Mouse (Mus musculus): ENCODE results near the gene Plekha4.

Plekha4 gene

DNA sequence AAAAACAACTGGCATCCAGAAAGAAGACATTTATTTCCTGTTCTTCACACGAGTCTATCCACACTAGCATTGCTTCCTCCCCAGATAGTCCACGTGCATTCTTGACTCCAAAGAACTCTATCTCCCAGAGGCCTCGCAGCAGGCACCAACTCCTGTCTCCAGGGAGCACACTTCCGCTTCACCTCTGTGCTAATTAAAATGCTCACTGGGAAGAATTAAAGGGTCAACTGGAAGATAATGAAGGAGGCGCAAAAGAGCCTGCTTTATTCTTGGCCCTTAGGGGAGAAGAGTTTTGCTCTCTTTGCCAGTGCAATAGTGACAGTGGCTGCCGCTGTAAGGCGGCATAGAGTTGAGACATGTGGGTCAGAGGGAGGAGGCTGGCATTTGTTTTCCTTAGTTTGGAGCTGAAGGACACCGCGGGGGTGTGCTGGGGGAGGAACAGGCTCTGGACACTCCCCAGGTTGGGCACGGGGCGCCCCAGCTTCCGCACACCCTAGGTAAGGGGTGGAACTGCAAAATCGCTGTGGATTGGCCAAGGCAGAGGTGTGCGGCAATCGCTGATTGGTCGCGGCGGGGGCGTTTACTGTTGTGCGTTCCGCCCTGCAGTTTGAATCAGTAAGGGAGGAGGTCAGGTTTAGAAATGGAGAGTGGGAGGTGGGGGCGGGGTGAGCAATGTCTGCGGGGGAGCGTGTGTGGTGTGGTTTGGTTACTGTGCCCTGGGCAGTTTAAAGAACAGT lies 41.8 kb downstream of the Plekha4 start:
- peak; percentile 93 for DNase-seq (ENCODE audit: extremely low read depth, insufficient read length, low spot score)

- DNase-seq (ENCODE audit: extremely low read depth, insufficient read length, low spot score): no peak
These were observed 42.7 kb downstream of the Plekha4 start for GRCm38 (mm10) chr7:45568601-45569473.

DNA sequence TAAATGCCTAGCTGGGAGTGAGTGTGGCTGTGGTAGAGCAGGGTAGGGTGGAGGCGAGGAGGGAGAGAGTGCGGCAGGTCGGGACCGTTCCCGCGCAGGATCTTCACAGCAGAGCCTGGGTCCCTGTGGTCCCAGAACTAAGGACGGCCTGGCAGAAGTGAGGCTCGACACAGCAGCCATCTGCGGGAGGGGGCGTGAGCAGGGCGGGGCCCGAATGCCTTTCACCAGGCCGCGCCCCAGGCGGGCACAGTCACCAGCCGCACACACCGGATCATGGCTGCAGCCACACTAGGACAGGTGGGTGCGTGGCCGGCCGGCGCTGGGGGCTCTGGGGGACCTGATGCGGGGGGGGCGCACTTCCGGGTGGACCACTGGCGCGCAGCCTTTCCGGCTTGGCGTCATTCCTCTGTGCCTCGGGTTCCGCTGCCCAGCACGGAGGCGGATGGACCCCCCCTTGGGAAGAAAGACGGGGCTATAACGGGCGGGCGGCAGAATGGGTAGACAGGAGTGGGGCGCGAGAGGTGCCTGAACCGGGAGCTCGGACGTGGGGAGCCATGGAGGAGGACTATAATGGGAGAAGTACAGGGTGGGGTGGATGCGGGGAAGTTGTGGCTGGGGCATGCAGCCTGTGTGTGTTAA lies 44.1 kb downstream of the Plekha4 start, which contains the start of gene Bcat2:
TSS of gene Bcat2 (plus strand) at position 51 of the 639 bp plus-strand sequence.
- peak; percentile 85 for DNase-seq (ENCODE audit: extremely low read depth, insufficient read length, low spot score)

GRCm38 (mm10) chr7:45571966-45572365 lies 45.8 kb downstream of the Plekha4 start:
- no peak for DNase-seq (ENCODE audit: extremely low read depth, insufficient read length, low spot score)

DNA sequence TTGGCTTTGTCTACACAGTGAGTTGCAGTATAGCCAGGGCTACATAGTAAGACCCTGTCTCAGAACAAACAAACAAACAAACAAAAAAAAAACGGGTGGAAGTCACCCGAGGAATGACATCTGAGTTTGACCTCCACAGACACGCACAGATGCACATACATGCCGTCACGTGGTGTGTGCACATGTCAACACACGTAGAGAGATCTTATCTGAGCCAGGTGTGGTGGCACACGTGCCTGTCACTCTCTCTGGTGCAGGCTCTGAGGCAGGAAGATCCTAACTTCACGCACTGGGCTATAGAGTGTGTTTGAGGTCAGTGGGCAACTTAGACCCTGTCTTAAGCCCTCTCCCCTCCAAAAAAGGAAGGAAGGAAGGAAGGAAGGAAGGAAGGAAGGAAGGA lies 47.8 kb downstream of the Plekha4 start:
- DNase-seq (ENCODE audit: extremely low read depth, insufficient read length, low spot score): no peak

DNA sequence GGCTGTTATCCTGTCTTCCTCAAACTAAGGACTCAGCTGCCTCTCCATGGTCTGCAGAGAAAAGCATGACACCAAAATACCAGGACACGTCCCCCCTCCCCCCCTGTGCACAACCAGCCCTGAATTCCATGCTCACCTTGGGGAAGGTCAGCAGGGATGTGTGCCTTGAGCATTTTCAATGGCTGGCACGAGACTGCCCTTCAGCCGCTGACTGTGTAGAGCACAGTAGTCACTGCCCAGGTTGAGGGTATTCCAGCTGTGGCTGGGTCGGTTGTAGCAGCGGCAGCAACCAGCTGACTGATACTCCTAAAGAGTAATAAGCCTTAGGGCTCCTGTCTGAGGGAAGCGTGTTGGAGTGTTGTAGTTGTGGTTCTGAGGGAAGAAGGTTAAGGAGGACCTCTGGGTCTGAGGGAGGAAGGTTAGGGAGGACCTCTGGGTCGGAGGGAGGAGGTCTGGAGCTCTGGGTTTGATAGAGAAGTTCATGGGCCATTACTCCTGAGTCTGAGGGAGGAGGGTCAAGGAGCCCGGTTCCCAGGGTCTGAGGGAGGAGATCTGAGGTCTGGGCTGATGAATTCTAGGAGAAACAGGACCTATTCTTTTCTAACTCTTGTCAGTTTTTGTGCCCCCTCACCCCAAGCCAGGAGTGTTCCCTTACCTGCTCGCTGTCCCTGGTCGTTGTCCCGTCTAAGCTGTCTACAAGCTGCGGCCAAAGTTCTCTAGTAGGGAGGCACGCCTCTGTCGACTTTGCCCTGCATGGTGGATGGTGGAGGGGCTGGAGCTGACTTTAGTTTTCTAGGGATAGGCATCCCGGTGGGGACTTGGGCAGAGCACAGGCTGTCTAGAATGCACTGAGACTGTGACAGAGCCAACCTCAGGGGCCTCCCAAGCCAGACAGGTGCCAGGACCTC lies 48.6 kb downstream of the Plekha4 start:
- DNase-seq (ENCODE audit: extremely low read depth, insufficient read length, low spot score): no peak

DNA sequence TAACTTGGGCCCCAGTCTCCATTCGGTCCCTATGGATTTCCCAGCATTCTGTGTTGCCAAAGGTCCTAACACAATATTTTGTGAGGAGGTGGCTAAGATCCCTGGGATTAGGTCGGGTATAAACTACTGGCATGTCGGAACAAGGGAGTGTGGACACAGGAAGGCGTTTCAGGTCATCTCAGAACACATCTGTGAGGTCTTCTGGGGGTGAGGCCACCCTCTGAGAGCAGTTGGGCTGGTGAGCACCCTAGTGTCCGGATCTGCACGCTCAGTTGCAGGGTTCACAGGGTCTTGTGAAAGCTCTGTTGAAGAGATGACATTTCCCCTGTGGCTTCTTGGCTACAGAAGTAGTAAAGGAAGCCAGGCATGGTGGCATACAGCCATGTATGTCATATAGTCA lies 59.8 kb downstream of the Plekha4 start:
- DNase-seq (ENCODE audit: extremely low read depth, insufficient read length, low spot score): no peak

DNA sequence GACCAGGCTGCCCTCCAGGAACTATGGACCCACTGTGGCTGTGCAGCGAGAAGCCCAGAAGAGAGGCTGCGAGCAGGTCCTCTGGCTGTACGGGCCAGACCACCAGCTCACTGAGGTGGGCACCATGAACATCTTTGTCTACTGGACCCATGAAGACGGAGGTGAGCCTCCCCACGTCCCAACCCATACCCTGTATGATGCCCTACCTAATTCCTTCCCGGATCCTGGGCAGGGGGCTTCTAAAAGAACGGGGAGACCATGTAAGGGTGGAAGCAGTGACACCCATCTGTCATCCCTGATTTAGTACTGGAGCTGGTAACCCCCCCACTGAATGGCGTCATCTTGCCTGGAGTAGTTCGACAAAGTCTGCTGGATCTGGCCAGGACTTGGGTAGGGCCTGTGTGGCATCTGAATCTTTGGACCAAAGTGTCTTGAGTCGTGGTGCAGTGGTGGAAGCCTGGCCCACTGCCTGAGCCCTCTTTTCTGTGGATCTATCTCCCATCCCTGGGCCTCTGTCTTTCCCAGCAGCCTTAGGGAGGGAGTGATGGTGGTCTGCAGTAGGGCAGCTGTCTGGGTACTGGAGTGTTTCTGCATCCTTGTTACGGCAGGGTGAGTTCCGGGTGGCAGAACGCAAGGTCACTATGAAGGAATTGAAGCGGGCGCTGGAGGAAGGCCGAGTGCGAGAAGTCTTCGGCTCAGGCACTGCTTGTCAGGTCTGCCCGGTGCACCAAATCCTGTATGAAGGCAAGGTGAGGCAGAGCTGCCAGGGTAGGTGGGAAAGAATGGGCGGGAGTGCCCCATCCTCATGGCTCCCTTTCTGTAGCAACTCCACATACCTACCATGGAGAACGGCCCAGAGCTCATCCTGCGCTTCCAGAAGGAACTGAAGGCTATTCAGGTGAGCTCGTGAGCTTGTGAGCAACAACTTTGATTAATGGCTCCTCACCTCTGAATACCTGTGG lies 61.8 kb downstream of the Plekha4 start:
- DNase-seq (ENCODE audit: extremely low read depth, insufficient read length, low spot score): no peak

DNA sequence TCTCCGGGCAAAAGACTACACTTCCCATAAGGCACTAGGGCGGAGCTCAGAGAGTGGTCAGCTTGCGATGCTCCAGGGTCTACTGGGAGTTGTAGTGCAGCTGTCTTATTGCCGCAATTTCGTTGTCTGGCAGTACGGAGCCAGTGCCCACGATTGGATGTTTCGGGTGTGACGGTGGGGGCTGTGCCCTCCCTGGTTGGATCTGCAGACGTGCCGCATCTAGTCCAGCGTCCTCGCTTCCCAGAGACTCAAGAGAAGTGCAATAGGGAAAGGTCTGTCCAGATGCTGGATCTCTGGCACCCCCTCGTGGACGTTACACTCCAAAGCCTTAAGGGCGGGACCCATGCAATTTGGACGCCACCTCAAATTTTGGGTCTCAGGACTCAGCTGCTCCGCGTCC lies 63.0 kb downstream of the Plekha4 start:
- DNase-seq (ENCODE audit: extremely low read depth, insufficient read length, low spot score): peak; percentile 93

- DNase-seq (ENCODE audit: extremely low read depth, insufficient read length, low spot score): no peak
These were observed 63.8 kb downstream of the Plekha4 start for GRCm38 (mm10) chr7:45589898-45590297.

DNA sequence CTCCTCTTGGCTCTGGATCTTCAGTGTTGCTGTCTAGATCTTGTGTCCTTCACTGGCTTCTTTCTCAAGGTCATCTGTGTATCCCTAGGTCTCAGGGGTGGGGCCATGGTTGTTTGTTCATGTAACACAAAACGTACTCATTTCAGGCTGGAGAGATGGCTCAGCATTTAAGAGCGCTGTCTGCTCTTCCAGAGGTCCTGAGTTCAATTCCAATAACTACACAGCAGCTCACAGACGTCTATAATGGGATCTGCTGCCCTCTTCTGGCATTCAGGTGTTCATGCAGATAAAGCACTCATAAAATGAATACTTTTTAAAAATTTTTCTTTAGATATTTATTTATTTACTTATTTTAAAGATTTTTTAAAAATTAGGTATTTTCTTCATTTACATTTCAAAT lies 64.7 kb downstream of the Plekha4 start:
- DNase-seq (ENCODE audit: extremely low read depth, insufficient read length, low spot score): no peak

DNA sequence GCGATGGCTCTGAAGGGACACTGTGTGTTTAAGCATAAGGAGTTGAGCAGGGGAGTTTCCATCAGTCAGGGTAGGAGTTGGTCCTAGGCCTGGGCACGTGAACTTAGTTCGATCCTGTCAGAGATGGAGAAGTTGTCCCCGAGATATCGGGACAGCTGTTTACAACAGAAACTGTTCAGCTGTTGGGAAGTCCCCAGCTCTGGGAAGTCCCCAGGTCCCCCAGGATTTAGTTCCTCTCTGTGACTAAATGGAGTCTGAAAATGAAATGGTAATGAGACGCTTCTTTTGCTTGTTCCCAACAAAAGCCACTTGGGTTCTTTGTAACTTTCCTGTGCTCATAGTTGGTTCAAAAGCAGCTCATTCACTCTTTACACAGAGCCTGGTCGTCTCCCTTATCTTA lies 65.8 kb downstream of the Plekha4 start:
- no peak for DNase-seq (ENCODE audit: extremely low read depth, insufficient read length, low spot score)

GRCm38 (mm10) chr7:45593118-45593815 lies 67.1 kb downstream of the Plekha4 start:
- DNase-seq (ENCODE audit: extremely low read depth, insufficient read length, low spot score): peak; percentile 74

GRCm38 (mm10) chr7:45595176-45595575 lies 69.0 kb downstream of the Plekha4 start:
- DNase-seq (ENCODE audit: extremely low read depth, insufficient read length, low spot score): no peak

GRCm38 (mm10) chr7:45596107-45596506 lies 70.0 kb downstream of the Plekha4 start:
- DNase-seq (ENCODE audit: extremely low read depth, insufficient read length, low spot score): no peak

DNA sequence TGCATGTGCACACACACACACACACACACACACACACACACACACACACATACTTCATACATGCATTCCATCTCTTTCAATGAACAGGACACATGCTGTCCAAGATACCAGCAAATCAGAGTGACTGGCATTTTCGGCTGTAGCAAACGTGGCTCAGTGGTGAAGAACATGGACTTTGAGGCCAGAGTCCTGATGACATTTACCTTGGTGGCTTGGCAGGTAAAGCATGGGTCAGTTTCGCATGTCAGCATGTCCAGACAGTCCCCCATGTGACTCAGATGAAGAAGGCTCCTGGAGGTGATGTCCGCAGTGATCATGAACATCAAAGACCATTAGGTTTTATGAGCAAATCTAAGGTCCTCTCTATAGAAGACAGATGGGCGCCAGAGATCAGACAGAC lies 70.9 kb downstream of the Plekha4 start:
- DNase-seq (ENCODE audit: extremely low read depth, insufficient read length, low spot score): no peak

- DNase-seq (ENCODE audit: extremely low read depth, insufficient read length, low spot score): no peak
These were observed 71.4 kb downstream of the Plekha4 start for GRCm38 (mm10) chr7:45597527-45597926.
